Comparison of ENCODE assay signal across 8 mouse cellular contexts in the genomic region with DNA sequence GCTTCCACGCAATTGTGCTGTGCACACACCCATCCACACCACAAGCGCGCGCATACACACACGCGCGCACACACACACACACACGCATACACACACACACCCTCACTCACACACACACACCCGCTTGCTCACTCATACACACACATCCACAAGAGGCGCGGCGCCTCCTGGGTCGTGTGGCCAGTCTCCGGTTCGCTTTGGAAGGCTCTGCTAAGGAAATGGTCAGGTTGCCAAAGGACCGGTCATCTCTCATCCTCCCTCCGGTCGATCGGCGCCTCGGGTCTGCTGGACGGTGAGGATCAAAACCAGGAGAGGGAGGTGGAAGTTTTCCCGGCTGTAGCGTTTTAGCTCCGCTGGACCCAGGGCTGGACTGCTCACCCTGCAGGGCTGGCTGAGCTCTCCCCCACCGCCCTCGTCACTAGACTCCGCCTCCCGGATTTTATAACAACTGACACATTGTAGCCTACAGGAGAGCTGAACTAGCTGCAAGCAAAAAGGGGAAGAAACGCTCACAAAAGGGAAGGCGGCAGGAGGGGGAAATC. TPM values are rescaled to one million over a fixed set of nuclear protein-coding genes. Genes with fewer than 3 reads are reported as not detected.
A peak's percentile ranks its signal among the peaks of the same experiment; 100 is the strongest.
DNase-seq lines count a peak whose midpoint lies in the region; ATAC-seq and TF ChIP-seq lines count a peak whose summit lies in the region.

A gene (minus strand): TSS at position 372 of the 542 bp plus-strand sequence.

- WGBS in lung, embryonic 15.5 days: under 1% methylated on average over 31 of the region's 31 CpGs

- TF ChIP-seq CTCF in MEL (IDR thresholded peaks at IDR 0.05 in 2 of 3, conservative IDR thresholded peaks at IDR 0.05 in 1 of 3; ENCODE audit: control insufficient read depth in 1 of 3, insufficient read depth in 1 of 3, low read depth in 2 of 3, low read length in 3 of 3, poor library complexity in 1 of 3, severe bottlenecking in 1 of 3): no peak

- peak within 1 kb of the TSS; percentile 88 for H3K4me2 ChIP-seq in lung, embryonic 15.5 days

- peaks cover 0 to 4% of the 10 kb centered on the region in 2 experiments; a peak in 1 of 4 replicates for H3K4me1 ChIP-seq in MEL (ENCODE audit: control insufficient read depth in 1 of 2, insufficient read depth in 2 of 2, low read length in 2 of 2)
- peaks cover 40% of the 10 kb centered on the region for H3K4me1 ChIP-seq in lung, embryonic 15.5 days

- peak within 1 kb of the TSS; percentile 63 for H3K9ac ChIP-seq in MEL (ENCODE audit: control insufficient read depth, low read depth, low read length, poor library complexity, severe bottlenecking)
- H3K9ac ChIP-seq in lung, embryonic 15.5 days: peak within 1 kb of the TSS; percentile 63

- no peaks in the 10 kb centered on the region for H3K9me3 ChIP-seq in MEL (replicated peaks; ENCODE audit: insufficient read depth, low read length)
- no peaks in the 10 kb centered on the region for H3K9me3 ChIP-seq in lung, embryonic 15.5 days

- H3K27me3 ChIP-seq in MEL (ENCODE audit: control insufficient read depth in 1 of 2, insufficient read depth in 2 of 2, low read length in 2 of 2): no peaks in the 10 kb centered on the region
- H3K27me3 ChIP-seq in lung, embryonic 15.5 days: no peaks in the 10 kb centered on the region

- H3K36me3 ChIP-seq in MEL (ENCODE audit: control insufficient read depth in 1 of 2, insufficient read depth in 2 of 2, low read length in 2 of 2): peaks cover 0 to 2% of the 10 kb centered on the region in 2 experiments; a peak in 2 of 4 replicates
- no peaks in the 10 kb centered on the region for H3K36me3 ChIP-seq in lung, embryonic 15.5 days

- TF ChIP-seq RAD21 in MEL (IDR thresholded peaks at IDR 0.05; ENCODE audit: low read depth, low read length): no peak

- H3K27ac ChIP-seq in MEL (ENCODE audit: control insufficient read depth, low read depth, low read length): peak within 1 kb of the TSS; percentile 8; the same call in 1 of the 2 replicates
- H3K27ac ChIP-seq in lung, embryonic 15.5 days: peak within 1 kb of the TSS; percentile 68

- no peaks in the 10 kb centered on the region for H3K79me2 ChIP-seq in MEL (ENCODE audit: control insufficient read depth, insufficient read depth, low read length, poor library complexity)

- DNase-seq in MEL (ENCODE audit: low read depth, low spot score): peak; percentile 91
- peak; percentile 93 for DNase-seq in cerebellum, adult 11-12 months
- peak; percentile 81 for DNase-seq in forelimb bud, embryonic 11.5 days (ENCODE audit: low read depth, low spot score)
- DNase-seq in layer of hippocampus, adult 9-10 months (ENCODE audit: low spot score): peak; percentile 78
- peak; percentile 79 for DNase-seq in ovary, adult 18-20 months (ENCODE audit: low spot score)
- peak; percentile 52 for DNase-seq in thymus, postnatal 0 days (ENCODE audit: low spot score)

- TF ChIP-seq POLR2A in MEL (IDR thresholded peaks at IDR 0.05; ENCODE audit: control insufficient read depth in 1 of 2, insufficient read depth in 1 of 2, low read depth in 1 of 2, low read length in 2 of 2, poor library complexity in 1 of 2): peak; percentile 32 to 46; a peak in 2 of 4 replicates

- no peak for TF ChIP-seq EP300 in MEL (IDR thresholded peaks at IDR 0.05; ENCODE audit: low read depth in 1 of 2, low read length in 2 of 2)

- peak within 1 kb of the TSS; percentile 74 to 87 for H3K4me3 ChIP-seq in MEL (ENCODE audit: control insufficient read depth in 1 of 2, insufficient read depth in 1 of 2, low read depth in 2 of 2, low read length in 2 of 2)
- peak within 1 kb of the TSS; percentile 64 for H3K4me3 ChIP-seq in lung, embryonic 15.5 days

- ATAC-seq in hematopoietic stem cell, adult 5-6 weeks (replicated peaks in 1 of 2; ENCODE audit: insufficient read depth in 1 of 2, low FRiP score in 2 of 2, low TSS enrichment in 1 of 2, low read depth in 1 of 2, poor library complexity in 2 of 2, severe bottlenecking in 2 of 2): peak; percentile 91 to 92
- ATAC-seq in lung, embryonic 15.5 days (ENCODE audit: borderline replicate concordance, extremely low read depth, low FRiP score, low TSS enrichment): peak; percentile 93

TF ChIP-seq in MEL, 35 proteins besides CTCF, POLR2A, EP300 and RAD21:
- TF ChIP-seq TAL1 (IDR thresholded peaks at IDR 0.05; ENCODE audit: low read length) (no peak), SIN3A (IDR thresholded peaks at IDR 0.05; ENCODE audit: low read length) (peak; percentile 49; the same call in 1 of the 2 replicates), MXI1 (IDR thresholded peaks at IDR 0.05; ENCODE audit: low read depth, low read length) (peak; percentile 60; the same call in 1 of the 2 replicates), MAZ (IDR thresholded peaks at IDR 0.05; ENCODE audit: low read depth, low read length) (no peak), ETS1 (IDR thresholded peaks at IDR 0.05; ENCODE audit: low read depth, low read length) (no peak), CHD1 (IDR thresholded peaks at IDR 0.05; ENCODE audit: low read depth, low read length) (no peak), USF2 (IDR thresholded peaks at IDR 0.05; ENCODE audit: borderline replicate concordance in 1 of 2, insufficient read depth in 1 of 2, low read depth in 1 of 2, low read length in 2 of 2) (no peak), HCFC1 (IDR thresholded peaks at IDR 0.05; ENCODE audit: low read depth, low read length) (no peak), RCOR1 (IDR thresholded peaks at IDR 0.05; ENCODE audit: low read depth, low read length) (0 out of 2 replicates have a peak, but pooled peaks have one; percentile 23), E2F4 (IDR thresholded peaks at IDR 0.05; ENCODE audit: borderline replicate concordance, low read depth, low read length) (no peak), GABPA (IDR thresholded peaks at IDR 0.05; ENCODE audit: low read depth, low read length) (no peak), ZC3H11A (IDR thresholded peaks at IDR 0.05; ENCODE audit: low read depth, low read length) (no peak)

RNA-seq across cellular contexts. Expression of the gene that starts here (rescaled TPM):
- total RNA-seq in MEL (2012; rRNA removed): 0.31 and 0.42 TPM in 2 replicates
- polyA plus RNA-seq in MEL (2012; ENCODE audit: insufficient read depth in 1 of 2, insufficient read length in 2 of 2, low read depth in 1 of 2, low replicate concordance in 2 of 2, missing spikeins in 1 of 2): under 1 TPM in 1 of 2 experiments, not detected in 1; 0.75 TPM
- 6.9 and 9.6 TPM in 2 replicates for total RNA-seq in hematopoietic stem cell, adult 5-6 weeks (2017)
- polyA plus RNA-seq in lung, embryonic 15.5 days (2015; fragmentation: Nextera tagmentation; extraction: Ambion mirVana): 2.5 TPM in 2 replicates
- polyA plus RNA-seq in thymus, postnatal 0 days (2015; fragmentation: Nextera tagmentation; extraction: Ambion mirVana): 0.71 and 1.2 TPM in 2 replicates

Comparison
In these comparisons a context has a peak if more than half of its experiments do, and no peak if none do; other contexts are left out.
1. Peak in every context shown above with its lines: DNase-seq, ATAC-seq, H3K4me3 ChIP-seq and H3K27ac ChIP-seq.
2. Peak in DNase-seq, H3K4me3 ChIP-seq, H3K27ac ChIP-seq and H3K9ac ChIP-seq in MEL; RNA of the gene not detected or under 1 TPM.